Mouse (Mus musculus): ENCODE data around the gene Dctd. TPM values are rescaled to one million over a fixed set of nuclear protein-coding genes. Genes with fewer than 3 reads are reported as not detected.

The Dctd gene
- 6.0 TPM for polyA plus RNA-seq (2015; fragmentation: Illumina TruSeq; extraction: RNeasy Lipid Tissue Mini Kit (QIAGEN cat#74804); ENCODE audit: insufficient read depth, low replicate concordance)

GRCm38 (mm10) chr8:48098792-48099191 is at the start of gene Dctd:
Gene Dctd (plus strand): TSS chr8:48099092.

Other genes starting within 250 kb of the Dctd start
- gene Wwc2, start 108.2 kb upstream of the Dctd start, polyA plus RNA-seq (2015; fragmentation: Illumina TruSeq; extraction: RNeasy Lipid Tissue Mini Kit (QIAGEN cat#74804); ENCODE audit: insufficient read depth, low replicate concordance): 3.0 TPM

Measured in spleen, adult 10 weeks (tissue).